Mouse (Mus musculus) megakaryocyte, embryonic 14.5 days (primary cell): ENCODE measurements at regions not wholly inside any gene's neighbourhood (a gene's known extent, or its start where the extent isn't known, plus 50 kb on each side); places are given as distances from the start of the nearest gene placed in this dataset.

Experiments used
- FLI1 ChIP-seq: IDR thresholded peaks from 2 replicates; pipeline ENCODE4 v1.6.1; 2012; ENCODE audit warnings: low read length, inconsistent platforms, mixed read lengths
- GATA1 ChIP-seq: IDR thresholded peaks from 3 replicates; pipeline ENCODE4 v1.6.1; 2012; ENCODE audit warnings: mixed read lengths, low read length, inconsistent platforms, borderline replicate concordance

GRCm38 (mm10) chr5:101090415-101091026, 245.0 kb downstream of the Gpat3 start:
- TF ChIP-seq GATA1 = no peak
- no peak for TF ChIP-seq FLI1
